Mouse (Mus musculus): ENCODE data around the gene Smim4. TPM values are rescaled to one million over a fixed set of nuclear protein-coding genes. Genes with fewer than 3 reads are reported as not detected.

Gene Smim4
- polyA plus RNA-seq, 1 experiment: 42.8 TPM

DNA sequence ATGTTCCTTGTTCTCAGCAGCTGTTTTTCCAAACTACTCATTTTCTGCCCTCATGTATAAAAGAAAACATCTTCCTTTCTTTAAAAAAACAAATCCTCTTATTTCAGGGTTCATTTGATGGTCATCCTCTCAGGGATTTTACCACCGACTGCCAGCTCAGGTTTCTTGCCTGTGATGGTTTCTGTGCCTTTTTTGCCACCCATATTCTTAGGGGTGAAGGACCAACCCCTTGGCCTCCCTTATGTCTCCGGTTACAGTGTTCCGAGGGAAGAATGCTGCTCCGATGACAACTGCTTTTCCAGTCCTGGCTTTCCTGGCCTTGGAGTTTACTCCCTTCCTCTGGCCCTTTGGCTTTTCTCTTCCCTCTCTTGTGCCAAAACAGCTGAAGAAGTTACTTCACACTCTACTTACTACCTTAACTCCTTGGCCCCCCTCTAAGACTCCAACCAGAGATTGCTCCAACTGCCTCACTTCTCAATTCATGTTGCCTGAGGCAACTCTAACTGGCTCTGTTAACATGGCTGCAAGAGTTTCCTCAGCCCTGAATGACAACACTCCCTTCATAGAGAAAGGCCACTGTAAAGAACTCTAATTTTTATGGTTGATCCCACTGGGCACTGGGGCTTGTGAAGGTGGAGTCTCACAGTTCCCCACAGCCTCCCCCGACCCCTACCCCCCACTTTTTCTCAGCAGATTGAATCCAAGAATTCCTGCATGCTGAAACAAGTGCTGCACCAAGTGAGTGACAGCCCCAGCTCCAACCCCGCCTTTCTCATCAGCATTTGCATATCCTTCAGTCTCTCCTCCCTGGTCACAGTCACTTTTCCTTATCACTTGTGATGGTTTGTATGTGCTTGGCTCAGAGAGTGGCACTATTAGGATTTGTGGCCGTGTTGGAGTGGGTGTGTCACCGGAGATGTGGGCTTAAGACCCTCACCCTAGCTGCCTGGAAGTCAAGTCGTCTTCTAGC, 3.4 kb downstream of the Smim4 start:
- DNase-seq (ENCODE audit: low spot score): no peak

- no peak for DNase-seq (ENCODE audit: low spot score)
Measured at GRCm38 (mm10) chr14:31115522-31115921, 13.2 kb downstream of the Smim4 start.

- DNase-seq (ENCODE audit: low spot score): no peak
Measured at GRCm38 (mm10) chr14:31114011-31114410, 14.7 kb downstream of the Smim4 start.

GRCm38 (mm10) chr14:31112187-31112586, 16.6 kb downstream of the Smim4 start:
- DNase-seq (ENCODE audit: low spot score): no peak

- no peak for DNase-seq (ENCODE audit: low spot score)
Measured at GRCm38 (mm10) chr14:31110613-31111012, 18.1 kb downstream of the Smim4 start.

- no peak for DNase-seq (ENCODE audit: low spot score)
Measured at GRCm38 (mm10) chr14:31105156-31105555, 23.6 kb downstream of the Smim4 start.

DNA sequence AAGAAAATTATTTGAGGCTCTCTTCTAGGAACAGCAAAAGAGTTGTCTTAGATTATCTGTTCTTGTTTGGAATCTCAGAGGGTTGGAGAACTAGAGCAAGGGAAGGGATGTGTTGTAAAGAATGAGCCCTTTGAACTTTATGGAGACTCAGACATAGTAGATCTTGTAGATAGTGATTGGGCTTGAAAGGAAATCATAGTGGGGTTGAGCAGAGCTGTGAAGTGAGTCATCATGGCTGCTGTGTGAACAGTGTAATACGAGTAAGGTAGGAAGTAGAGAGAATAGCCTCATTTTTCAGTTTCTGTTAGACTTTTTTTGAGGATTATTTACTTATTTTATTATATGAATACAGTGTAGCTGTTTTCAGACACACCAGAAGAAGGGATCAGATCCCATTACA, 38.8 kb downstream of the Smim4 start:
- DNase-seq (ENCODE audit: low spot score): no peak

- DNase-seq (ENCODE audit: low spot score): no peak
Measured at GRCm38 (mm10) chr14:31088515-31088914, 40.2 kb downstream of the Smim4 start.

DNA sequence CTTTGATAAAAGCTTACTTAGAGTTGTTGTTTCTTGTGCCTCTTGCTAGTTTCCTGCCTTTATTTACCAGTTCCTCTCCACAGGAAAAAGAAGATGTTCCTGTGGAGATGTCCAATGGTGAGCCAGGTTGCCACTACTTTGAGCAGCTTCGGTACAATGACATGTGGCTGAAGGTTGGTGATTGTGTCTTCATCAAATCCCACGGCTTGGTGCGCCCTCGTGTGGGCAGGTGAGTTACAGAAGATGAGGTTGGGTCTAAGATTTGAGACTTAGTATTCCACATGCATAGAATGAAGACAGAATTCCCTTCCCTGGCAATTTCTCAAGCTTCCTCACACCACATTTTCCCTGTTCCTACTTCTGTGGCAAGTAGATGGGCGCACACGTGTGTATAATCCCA, 41.3 kb downstream of the Smim4 start:
- DNase-seq (ENCODE audit: low spot score): no peak

GRCm38 (mm10) chr14:31081147-31081546, 47.6 kb downstream of the Smim4 start:
- DNase-seq (ENCODE audit: low spot score): no peak

DNA sequence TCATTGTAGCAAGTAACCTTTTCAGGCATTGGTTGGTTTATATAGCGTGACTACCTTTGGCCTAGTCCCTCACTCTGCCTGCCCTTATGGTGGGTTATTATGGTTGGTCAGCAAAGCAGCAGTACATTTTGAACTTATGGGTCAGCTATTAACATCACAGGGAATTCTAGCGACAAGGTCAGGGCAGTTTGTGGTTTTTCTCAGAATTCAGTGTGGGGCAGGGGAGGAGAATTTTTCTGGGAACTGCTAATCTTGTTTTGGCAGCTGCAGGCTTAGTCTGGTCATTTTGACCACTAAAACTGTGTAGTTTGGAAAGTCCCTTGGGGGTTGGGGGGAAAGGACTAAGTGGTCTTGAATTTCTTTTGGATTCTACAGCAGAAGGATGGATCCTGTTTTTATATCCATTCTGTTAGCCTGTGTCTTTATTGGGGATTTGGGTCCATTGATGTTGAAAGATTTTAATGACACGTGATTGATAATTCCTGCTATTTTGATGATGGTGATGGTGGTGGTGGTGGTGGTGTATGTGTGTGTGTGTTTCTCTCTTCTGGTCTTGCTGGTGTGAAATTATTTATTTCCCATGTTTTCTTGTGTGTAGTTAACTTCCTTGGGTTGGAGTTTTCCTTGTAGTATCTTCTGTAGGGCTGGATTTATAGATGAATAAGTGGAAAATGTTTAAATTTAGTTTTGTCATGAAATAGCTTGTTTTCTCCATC, 49.3 kb downstream of the Smim4 start:
- DNase-seq (ENCODE audit: low spot score): no peak

DNA sequence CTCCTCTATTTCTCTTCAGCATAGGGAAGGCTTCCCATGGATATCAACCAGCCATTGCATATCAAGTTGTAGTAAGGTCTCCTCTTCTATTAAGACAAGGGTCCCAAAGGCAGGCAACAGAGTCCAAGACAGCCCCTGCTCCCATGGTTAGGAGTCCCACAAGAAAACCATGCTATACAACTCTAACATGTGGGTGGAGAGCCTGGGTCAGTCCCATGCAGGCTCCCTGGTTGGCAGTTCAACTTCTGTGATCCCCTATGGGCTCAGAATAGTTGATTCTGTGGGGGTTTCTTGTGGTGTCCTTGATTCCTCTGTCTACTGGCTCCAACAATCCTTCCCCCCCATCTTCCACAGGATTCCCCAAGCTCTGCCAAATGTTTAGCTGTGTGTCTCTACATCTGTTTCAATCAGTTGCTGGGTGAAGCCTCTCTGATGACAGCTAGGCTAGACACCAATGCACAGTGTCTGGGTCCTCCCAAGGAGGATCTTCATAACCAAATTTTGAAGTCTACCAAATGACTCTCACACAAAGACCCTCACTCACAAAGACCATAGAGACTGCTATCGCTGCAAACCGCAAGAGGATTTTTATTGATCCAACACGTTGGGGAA, 50.1 kb downstream of the Smim4 start:
- DNase-seq (ENCODE audit: low spot score): no peak

GRCm38 (mm10) chr14:31069086-31069733, 59.5 kb downstream of the Smim4 start:
- no peak for DNase-seq (ENCODE audit: low spot score)

- DNase-seq (ENCODE audit: low spot score): no peak
Measured at GRCm38 (mm10) chr14:31062277-31062676, 66.5 kb downstream of the Smim4 start.

- DNase-seq (ENCODE audit: low spot score): no peak
Measured at GRCm38 (mm10) chr14:31045817-31046216, 82.9 kb downstream of the Smim4 start.

GRCm38 (mm10) chr14:31045296-31045695, 83.5 kb downstream of the Smim4 start:
- no peak for DNase-seq (ENCODE audit: low spot score)

Other genes starting within 250 kb of the Smim4 start
- gene Mustn1, start 249.8 kb downstream of the Smim4 start, polyA plus RNA-seq (2012; rRNA removed): 186 and 192 TPM in 2 replicates
- gene Itih4, start 242.5 kb downstream of the Smim4 start, polyA plus RNA-seq (2012; rRNA removed): 0.78 and 1.7 TPM in 2 replicates
- 1.0 and 1.2 TPM in 2 replicates for gene Itih3, start 205.2 kb downstream of the Smim4 start, polyA plus RNA-seq (2012; rRNA removed)
- gene Itih1, start 185.7 kb downstream of the Smim4 start, polyA plus RNA-seq (2012; rRNA removed): 0.04 TPM in 1 of 2 replicates, not detected in the other
- gene Nek4, start 177.6 kb downstream of the Smim4 start, polyA plus RNA-seq (2012; rRNA removed): 6.7 and 7.1 TPM in 2 replicates
- gene Glt8d1, start 127.6 kb downstream of the Smim4 start, polyA plus RNA-seq (2012; rRNA removed): 84.7 and 102 TPM in 2 replicates
- 269 and 320 TPM in 2 replicates for gene Spcs1, start 127.3 kb downstream of the Smim4 start, polyA plus RNA-seq (2012; rRNA removed)
- gene Pbrm1, start 109.8 kb downstream of the Smim4 start, polyA plus RNA-seq (2012; rRNA removed): 21.5 and 26.9 TPM in 2 replicates
- 51.0 and 68.7 TPM in 2 replicates for gene Gnl3, start 109.8 kb downstream of the Smim4 start, polyA plus RNA-seq (2012; rRNA removed)
- 8.0 and 8.1 TPM in 2 replicates for gene Nt5dc2, start 2.1 kb upstream of the Smim4 start, polyA plus RNA-seq (2012; rRNA removed)
- 85.3 and 90.2 TPM in 2 replicates for gene Stab1, start 39.7 kb upstream of the Smim4 start, polyA plus RNA-seq (2012; rRNA removed)
- 3.0 and 3.5 TPM in 2 replicates for gene Tnnc1, start 79.4 kb upstream of the Smim4 start, polyA plus RNA-seq (2012; rRNA removed)
- gene Nisch, start 88.0 kb upstream of the Smim4 start, polyA plus RNA-seq (2012; rRNA removed): 211 and 293 TPM in 2 replicates
- 3.6 and 5.9 TPM in 2 replicates for gene Sema3g, start 88.9 kb upstream of the Smim4 start, polyA plus RNA-seq (2012; rRNA removed)
- 8.9 and 9.0 TPM in 2 replicates for gene Phf7, start 122.4 kb upstream of the Smim4 start, polyA plus RNA-seq (2012; rRNA removed)
- gene Bap1, start 122.5 kb upstream of the Smim4 start, polyA plus RNA-seq (2012; rRNA removed): 41.8 and 43.2 TPM in 2 replicates
- 2.3 and 2.4 TPM in 2 replicates for gene Dnah1, start 194.9 kb upstream of the Smim4 start, polyA plus RNA-seq (2012; rRNA removed)
- 29.0 and 34.9 TPM in 2 replicates for gene Capn7, start 207.7 kb upstream of the Smim4 start, polyA plus RNA-seq (2012; rRNA removed)

All from urinary bladder, adult 2 months (tissue).